Mouse (Mus musculus): Measurements from ENCODE around the gene Gpatch2l.

GRCm38 (mm10) chr12:86324297-86324696, 82.6 kb downstream of the Gpatch2l start:
- no peak for TF ChIP-seq ZC3H11A (IDR thresholded peaks at IDR 0.05; ENCODE audit: borderline replicate concordance, low read depth, low read length)
- no peak for TF ChIP-seq ZNF384 (IDR thresholded peaks at IDR 0.05; ENCODE audit: low read depth, low read length)
- TF ChIP-seq HCFC1 (IDR thresholded peaks at IDR 0.05; ENCODE audit: borderline replicate concordance, insufficient read depth, low read length) = no peak

All from ES-E14 (cell line).